Mouse (Mus musculus) myocyte (in vitro differentiated cells): ENCODE data around the gene Ccdc82.

Source experiments
- MYOD1 ChIP-seq, 3 experiments: IDR thresholded peaks; one replicate each; pipeline ENCODE4 v1.6.1; 2011; ENCODE audit warnings: control low read depth in 2 of 3, low read depth in 2 of 3, mild to moderate bottlenecking in 2 of 3, moderate library complexity in 1 of 3; ENCODE audit not compliant: insufficient read length in 2 of 3, control insufficient read depth in 1 of 3
- POLR2A ChIP-seq: IDR thresholded peaks from one replicate; pipeline ENCODE4 v1.6.1; 2011; ENCODE audit warnings: low read depth, mild to moderate bottlenecking, control low read depth, moderate library complexity; ENCODE audit not compliant: insufficient read length
- POLR2AphosphoS2 ChIP-seq: IDR thresholded peaks from one replicate; pipeline ENCODE4 v1.6.1; 2011; ENCODE audit warnings: low read depth, control low read depth; ENCODE audit not compliant: insufficient read length
- TCF12 ChIP-seq: IDR thresholded peaks from one replicate; pipeline ENCODE4 v1.6.1; 2011; ENCODE audit warnings: mild to moderate bottlenecking, control low read depth; ENCODE audit not compliant: poor library complexity, insufficient read depth, severe bottlenecking
- TCF3 ChIP-seq: IDR thresholded peaks from one replicate; pipeline ENCODE4 v1.6.1; 2011; ENCODE audit warnings: low read depth, control low read depth; ENCODE audit not compliant: insufficient read length
- USF1 ChIP-seq: IDR thresholded peaks from one replicate; pipeline ENCODE4 v1.6.1; 2011; ENCODE audit warnings: low read depth, mild to moderate bottlenecking, control low read depth, moderate library complexity

GRCm38 (mm10) chr9:13303976-13304375, 57.2 kb downstream of the Ccdc82 start:
- TF ChIP-seq POLR2A (no peak), USF1 (no peak), TCF3 (no peak), TCF12 (no peak), MYOD1 (IDR thresholded peaks at IDR 0.05; ENCODE audit: control insufficient read depth in 1 of 3, insufficient read length in 2 of 3, low read depth in 2 of 3) (no peak), POLR2AphosphoS2 (no peak)
